26 mouse cellular contexts compared by ENCODE assay signal in genomic region chr12:54225610-54226009, GRCm38 (mm10).
"Had no signal": no experiment of that assay in that cellular context is flagged by ENCODE, and none has a peak within 500 bp of the region (broad histone marks: within the 10 kb centered on the region; RNA-seq: fewer than 3 reads in every experiment).

No protein-coding gene starts in this region.

- H3K4me2 ChIP-seq: heart, embryonic 11.5 days; heart, embryonic 13.5 days; heart, embryonic 15.5 days; hindbrain, embryonic 13.5 days; hindbrain, embryonic 15.5 days; kidney, embryonic 15.5 days; limb, embryonic 13.5 days; limb, embryonic 15.5 days; liver, embryonic 12.5 days had no signal

- DNase-seq: gastrocnemius, postnatal 14 days; gastrocnemius, postnatal 36 days; heart, adult 2 months; heart, postnatal 4 days; kidney, adult 11 months; kidney, adult 2 months; kidney, adult 9 months; kidney, postnatal 14 days; kidney, postnatal 36 days; layer of hippocampus, adult 9-11 months; layer of hippocampus, postnatal 36 days; left cerebral cortex, postnatal 4 days had no signal

- H3K4me1 ChIP-seq: heart, embryonic 13.5 days; hindbrain, embryonic 13.5 days; hindbrain, embryonic 15.5 days; kidney, embryonic 15.5 days; limb, embryonic 13.5 days; limb, embryonic 15.5 days; liver, embryonic 12.5 days had no signal

- H3K4me3 ChIP-seq: heart, adult 2 months; heart, embryonic 13.5 days; heart, embryonic 15.5 days; hindbrain, embryonic 10.5 days; hindbrain, embryonic 13.5 days; hindbrain, embryonic 15.5 days; kidney, embryonic 15.5 days; limb, embryonic 13.5 days; limb, embryonic 15.5 days; liver, embryonic 12.5 days had no signal

- H3K9me3 ChIP-seq: heart, embryonic 13.5 days; heart, embryonic 15.5 days; hindbrain, embryonic 10.5 days; hindbrain, embryonic 13.5 days; hindbrain, embryonic 15.5 days; kidney, embryonic 15.5 days; limb, embryonic 13.5 days; limb, embryonic 15.5 days; liver, embryonic 12.5 days had no signal

- H3K36me3 ChIP-seq: heart, embryonic 13.5 days; heart, embryonic 15.5 days; hindbrain, embryonic 10.5 days; hindbrain, embryonic 13.5 days; hindbrain, embryonic 15.5 days; kidney, embryonic 15.5 days; limb, embryonic 13.5 days; limb, embryonic 15.5 days; liver, embryonic 12.5 days had no signal

- H3K27ac ChIP-seq: heart, adult 2 months; heart, embryonic 13.5 days; heart, embryonic 15.5 days; hindbrain, embryonic 10.5 days; hindbrain, embryonic 13.5 days; hindbrain, embryonic 15.5 days; hindbrain, postnatal 0 days; kidney, embryonic 15.5 days; kidney, postnatal 0 days; limb, embryonic 13.5 days; limb, embryonic 15.5 days; liver, embryonic 12.5 days; liver, embryonic 14.5 days had no signal

- ATAC-seq: hindbrain, postnatal 0 days; intestine, embryonic 16.5 days; liver, embryonic 12.5 days had no signal

- H3K9ac ChIP-seq: heart, embryonic 13.5 days; heart, embryonic 15.5 days; hindbrain, embryonic 13.5 days; hindbrain, embryonic 15.5 days; kidney, embryonic 15.5 days; limb, embryonic 13.5 days; limb, embryonic 15.5 days; liver, embryonic 12.5 days; liver, embryonic 14.5 days had no signal

- H3K27me3 ChIP-seq: heart, embryonic 15.5 days; hindbrain, embryonic 13.5 days; hindbrain, embryonic 15.5 days; limb, embryonic 13.5 days; limb, embryonic 15.5 days; liver, embryonic 12.5 days had no signal
